Mouse (Mus musculus): ENCODE data around the gene Comtd1.

The Comtd1 gene

GRCm38 (mm10) chr14:21806203-21806602 is 42.6 kb downstream of the Comtd1 start:
- no peak for DNase-seq (ENCODE audit: low spot score)

GRCm38 (mm10) chr14:21802543-21803206 is 46.1 kb downstream of the Comtd1 start:
- DNase-seq (ENCODE audit: low spot score) = no peak

- DNase-seq (ENCODE audit: low spot score) = no peak
These were observed 47.2 kb downstream of the Comtd1 start for GRCm38 (mm10) chr14:21801624-21802023.

DNA sequence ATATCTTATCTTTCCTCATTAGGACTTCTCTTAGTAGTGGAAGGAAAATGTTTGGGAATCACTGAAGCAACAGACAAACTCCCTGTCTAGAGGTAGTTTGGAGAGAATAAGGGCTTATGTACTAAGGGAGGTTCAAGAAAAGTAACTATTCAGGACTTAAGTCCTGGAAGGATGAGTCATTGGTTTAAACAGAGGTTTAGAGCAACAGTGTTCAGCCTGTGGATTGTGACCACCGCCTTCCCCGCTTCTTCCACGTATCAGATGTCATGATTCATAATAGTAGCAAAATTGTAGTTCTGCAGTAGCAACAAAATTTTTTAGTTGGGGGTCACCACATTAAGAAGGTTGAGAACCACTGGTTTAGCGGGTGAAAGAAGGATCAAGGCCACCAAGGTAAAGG is 48.1 kb downstream of the Comtd1 start:
- no peak for DNase-seq (ENCODE audit: low spot score)
